Mouse (Mus musculus) megakaryocyte, embryonic 14.5 days (primary cell): Measurements from ENCODE around the gene Mrgpre.

Source experiments
- FLI1 ChIP-seq: IDR thresholded peaks from 2 replicates; pipeline ENCODE4 v1.6.1; 2012; ENCODE audit warnings: low read length, inconsistent platforms, mixed read lengths
- GATA1 ChIP-seq: IDR thresholded peaks from 3 replicates; pipeline ENCODE4 v1.6.1; 2012; ENCODE audit warnings: mixed read lengths, low read length, inconsistent platforms, borderline replicate concordance

DNA sequence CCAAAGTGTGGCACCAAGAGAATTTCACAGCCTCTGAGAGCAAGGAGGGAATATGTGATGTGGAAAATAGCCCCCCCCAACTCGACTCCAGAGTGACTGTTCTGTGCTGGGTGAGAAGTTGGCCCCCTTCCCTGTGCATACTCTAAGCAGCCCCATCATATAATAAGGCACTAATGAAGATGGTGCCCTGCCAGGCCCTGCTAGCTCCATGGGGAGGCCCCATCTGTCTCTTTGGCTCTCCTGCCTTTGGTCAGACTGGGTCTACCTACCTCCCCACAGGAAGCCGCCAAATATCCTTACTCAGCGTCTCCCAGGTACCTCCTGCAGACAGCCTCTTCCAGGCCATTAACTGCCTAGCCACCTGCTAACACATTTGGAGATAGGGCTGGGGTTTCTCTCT is 25.3 kb downstream of the Mrgpre start:
- no peak for TF ChIP-seq GATA1
- no peak for TF ChIP-seq FLI1
